Mouse (Mus musculus): ENCODE measurements around the gene Diras2. TPM values are rescaled to one million over a fixed set of nuclear protein-coding genes. Genes with fewer than 3 reads are reported as not detected.

The Diras2 gene
- polyA plus RNA-seq (2015; fragmentation: Nextera tagmentation; extraction: Ambion mirVana), result 0.31 and 0.39 TPM in 2 replicates

DNA sequence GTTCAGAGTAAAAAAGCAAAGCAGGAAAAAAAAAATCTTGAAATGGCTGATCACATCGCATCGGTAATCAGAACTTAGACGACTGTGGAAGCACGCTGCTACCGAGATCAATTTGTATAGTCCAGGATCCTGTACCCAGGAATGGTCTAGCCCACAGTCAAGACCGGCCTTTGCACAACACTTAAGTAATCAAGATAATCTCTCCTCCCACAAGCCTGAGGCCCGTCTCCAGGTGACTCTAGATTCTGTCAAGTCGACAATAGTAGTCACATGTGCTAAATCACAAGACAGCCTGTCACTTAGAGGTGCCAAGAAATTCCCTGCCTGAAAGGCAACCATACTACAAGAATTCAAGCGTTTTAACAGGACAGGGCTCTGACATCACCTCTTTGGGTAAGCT lies at the start of gene Diras2:
Diras2 (minus strand) TSS at position 159 of the 400 bp plus-strand sequence.
- peak; percentile 33; the same call in 1 of the 2 replicates for ATAC-seq (ENCODE audit: low FRiP score, low TSS enrichment)

GRCm38 (mm10) chr13:52578776-52579175 lies 47.7 kb upstream of the Diras2 start:
- Histone ChIP-seq H3K27me3 (ENCODE audit: control insufficient read depth, insufficient read depth, low read length) (no peaks in the 10 kb centered on the region), H3K9ac (ENCODE audit: low read length) (no peak overlapping the region), H3K4me2 (replicated peaks; ENCODE audit: low read depth) (no peak overlapping the region), H3K4me3 (ENCODE audit: low read depth, low read length) (no peak overlapping the region), H3K9me3 (ENCODE audit: control insufficient read depth, low read length) (no peaks in the 10 kb centered on the region), H3K27ac (replicated peaks) (no peak overlapping the region), H3K4me1 (replicated peaks; ENCODE audit: control insufficient read depth, insufficient read depth) (no peaks in the 10 kb centered on the region), H3K36me3 (ENCODE audit: control insufficient read depth, insufficient read depth, low read length) (no peaks in the 10 kb centered on the region)
- 64% methylated on average over 2 of the region's 2 CpGs for WGBS
- no peak for ATAC-seq (ENCODE audit: low FRiP score, low TSS enrichment)
- no peak for DNase-seq (ENCODE audit: low spot score)
- no peak for TF ChIP-seq CTCF (IDR thresholded peaks at IDR 0.05; ENCODE audit: low read depth)
- no peak for TF ChIP-seq EP300 (optimal IDR thresholded peaks at IDR 0.05)

More for the DNA sequence above, at the start of gene Diras2:
- peak within 1 kb of the TSS; percentile 35 for H3K4me3 ChIP-seq (ENCODE audit: low read depth, low read length)
- 0 out of 2 replicates have a peak, but pooled peaks cover 4% of the 10 kb centered on the region for H3K4me1 ChIP-seq (replicated peaks; ENCODE audit: control insufficient read depth, insufficient read depth)
- WGBS, result 49% methylated on average over 9 of the region's 9 CpGs
- DNase-seq (ENCODE audit: low spot score), result no peak
- no peaks in the 10 kb centered on the region for H3K9me3 ChIP-seq (ENCODE audit: control insufficient read depth, low read length)
- TF ChIP-seq CTCF (IDR thresholded peaks at IDR 0.05; ENCODE audit: low read depth), result no peak
- no peak for TF ChIP-seq EP300 (optimal IDR thresholded peaks at IDR 0.05)
- H3K36me3 ChIP-seq (ENCODE audit: control insufficient read depth, insufficient read depth, low read length), result no peaks in the 10 kb centered on the region
- H3K27ac ChIP-seq (replicated peaks), result no peak within 1 kb of the TSS; the same call in 1 of the 2 replicates
- 0 out of 2 replicates have a peak within 1 kb of the TSS, but pooled peaks have one; percentile 35 for H3K9ac ChIP-seq (ENCODE audit: low read length)
- no peaks in the 10 kb centered on the region for H3K27me3 ChIP-seq (ENCODE audit: control insufficient read depth, insufficient read depth, low read length)
- H3K4me2 ChIP-seq (replicated peaks; ENCODE audit: low read depth), result peak within 1 kb of the TSS; percentile 68

GRCm38 (mm10) chr13:52577939-52578338 lies 46.9 kb upstream of the Diras2 start:
- DNase-seq (ENCODE audit: low spot score) (no peak), ATAC-seq (ENCODE audit: low FRiP score, low TSS enrichment) (no peak)
- Histone ChIP-seq H3K9me3 (ENCODE audit: control insufficient read depth, low read length) (no peaks in the 10 kb centered on the region), H3K9ac (ENCODE audit: low read length) (no peak overlapping the region), H3K4me1 (replicated peaks; ENCODE audit: control insufficient read depth, insufficient read depth) (no peaks in the 10 kb centered on the region), H3K27me3 (ENCODE audit: control insufficient read depth, insufficient read depth, low read length) (no peaks in the 10 kb centered on the region), H3K4me2 (replicated peaks; ENCODE audit: low read depth) (no peak overlapping the region), H3K27ac (replicated peaks) (no peak overlapping the region), H3K4me3 (ENCODE audit: low read depth, low read length) (no peak overlapping the region), H3K36me3 (ENCODE audit: control insufficient read depth, insufficient read depth, low read length) (no peaks in the 10 kb centered on the region)
- WGBS, result 40% methylated on average over 4 of the region's 4 CpGs
- TF ChIP-seq EP300 (optimal IDR thresholded peaks at IDR 0.05) (no peak), CTCF (IDR thresholded peaks at IDR 0.05; ENCODE audit: low read depth) (no peak)

DNA sequence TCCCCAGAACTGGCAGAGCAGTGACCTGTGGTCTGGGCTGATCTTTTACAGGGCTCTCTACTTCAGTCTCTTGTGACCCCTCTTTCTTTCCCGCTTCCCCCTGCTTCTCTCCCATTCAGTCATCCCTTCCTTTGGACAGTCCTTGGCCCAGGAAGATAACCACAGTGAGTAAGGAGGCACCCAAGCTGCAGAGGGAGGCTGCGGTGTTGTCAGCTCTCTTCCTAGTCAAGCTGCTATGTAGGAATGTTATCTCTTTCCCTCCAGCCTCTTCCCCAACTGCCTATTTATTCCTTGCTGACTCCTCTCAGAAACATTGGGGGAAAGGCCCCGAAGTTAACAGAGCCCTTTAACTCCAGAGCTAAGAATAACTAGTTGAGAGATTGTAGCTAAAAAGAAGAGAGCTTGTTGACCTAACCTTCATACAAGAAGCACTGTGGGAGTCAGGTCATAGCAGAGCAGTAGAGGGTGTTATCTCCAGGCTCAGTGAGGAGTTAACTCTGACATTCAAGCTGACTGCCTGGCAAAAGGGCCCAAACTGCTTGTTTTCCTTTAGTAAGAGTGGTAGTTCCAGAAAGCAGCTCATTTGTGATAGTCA lies 46.3 kb upstream of the Diras2 start:
- ATAC-seq (ENCODE audit: low FRiP score, low TSS enrichment), result no peak
- H3K4me3 ChIP-seq (ENCODE audit: low read depth, low read length), result no peak overlapping the region
- no peaks in the 10 kb centered on the region for H3K4me1 ChIP-seq (replicated peaks; ENCODE audit: control insufficient read depth, insufficient read depth)
- DNase-seq (ENCODE audit: low spot score), result no peak
- H3K36me3 ChIP-seq (ENCODE audit: control insufficient read depth, insufficient read depth, low read length), result no peaks in the 10 kb centered on the region
- no peak overlapping the region for H3K9ac ChIP-seq (ENCODE audit: low read length)
- TF ChIP-seq CTCF (IDR thresholded peaks at IDR 0.05; ENCODE audit: low read depth) (no peak), EP300 (optimal IDR thresholded peaks at IDR 0.05) (no peak)
- H3K27me3 ChIP-seq (ENCODE audit: control insufficient read depth, insufficient read depth, low read length), result no peaks in the 10 kb centered on the region
- WGBS, result 62% methylated on average over 3 of the region's 3 CpGs
- no peak overlapping the region for H3K4me2 ChIP-seq (replicated peaks; ENCODE audit: low read depth)
- H3K9me3 ChIP-seq (ENCODE audit: control insufficient read depth, low read length), result no peaks in the 10 kb centered on the region
- H3K27ac ChIP-seq (replicated peaks), result no peak overlapping the region

- H3K27me3 ChIP-seq (ENCODE audit: control insufficient read depth, insufficient read depth, low read length), result no peaks in the 10 kb centered on the region
- 38% methylated on average over 10 of the region's 10 CpGs for WGBS
Measured at GRCm38 (mm10) chr13:52576841-52577240, 45.8 kb upstream of the Diras2 start.

GRCm38 (mm10) chr13:52576021-52576614 lies 45.0 kb upstream of the Diras2 start:
- DNase-seq (ENCODE audit: low spot score) (no peak), ATAC-seq (ENCODE audit: low FRiP score, low TSS enrichment) (no peak)
- no peak overlapping the region for H3K9ac ChIP-seq (ENCODE audit: low read length)
- H3K4me3 ChIP-seq (ENCODE audit: low read depth, low read length), result no peak overlapping the region
- TF ChIP-seq CTCF (IDR thresholded peaks at IDR 0.05; ENCODE audit: low read depth) (no peak), EP300 (optimal IDR thresholded peaks at IDR 0.05) (no peak)
- H3K27me3 ChIP-seq (ENCODE audit: control insufficient read depth, insufficient read depth, low read length), result no peaks in the 10 kb centered on the region
- H3K36me3 ChIP-seq (ENCODE audit: control insufficient read depth, insufficient read depth, low read length), result no peaks in the 10 kb centered on the region
- WGBS, result 65% methylated on average over 7 of the region's 7 CpGs
- H3K27ac ChIP-seq (replicated peaks), result no peak overlapping the region
- H3K4me2 ChIP-seq (replicated peaks; ENCODE audit: low read depth), result no peak overlapping the region
- H3K4me1 ChIP-seq (replicated peaks; ENCODE audit: control insufficient read depth, insufficient read depth), result no peaks in the 10 kb centered on the region
- no peaks in the 10 kb centered on the region for H3K9me3 ChIP-seq (ENCODE audit: control insufficient read depth, low read length)

More at GRCm38 (mm10) chr13:52576841-52577240, 45.8 kb upstream of the Diras2 start:
- Histone ChIP-seq H3K36me3 (ENCODE audit: control insufficient read depth, insufficient read depth, low read length) (no peaks in the 10 kb centered on the region), H3K4me2 (replicated peaks; ENCODE audit: low read depth) (no peak overlapping the region), H3K27ac (replicated peaks) (no peak overlapping the region), H3K9ac (ENCODE audit: low read length) (no peak overlapping the region), H3K9me3 (ENCODE audit: control insufficient read depth, low read length) (no peaks in the 10 kb centered on the region), H3K4me1 (replicated peaks; ENCODE audit: control insufficient read depth, insufficient read depth) (no peaks in the 10 kb centered on the region), H3K4me3 (ENCODE audit: low read depth, low read length) (no peak overlapping the region)
- ATAC-seq (ENCODE audit: low FRiP score, low TSS enrichment), result no peak
- TF ChIP-seq EP300 (optimal IDR thresholded peaks at IDR 0.05) (no peak), CTCF (IDR thresholded peaks at IDR 0.05; ENCODE audit: low read depth) (no peak)
- DNase-seq (ENCODE audit: low spot score), result no peak

Data from stomach, postnatal 0 days (tissue).